Mouse (Mus musculus) frontal cortex, adult (tissue): ENCODE data around the gene Fam83e.

ENCODE experiments used
- ATAC-seq: cut with Nextera tagmentation; 2 replicates; pipeline ENCODE4 v1.9.2; 2017; ENCODE audit warnings: mild to moderate bottlenecking, moderate library complexity, mixed read lengths; ENCODE audit not compliant: low TSS enrichment

Gene Fam83e

GRCm38 (mm10) chr7:45702316-45702715, 18.7 kb upstream of the Fam83e start:
- ATAC-seq: no peak

- ATAC-seq: no peak
Observed at GRCm38 (mm10) chr7:45702809-45703520, 18.0 kb upstream of the Fam83e start.

GRCm38 (mm10) chr7:45703521-45704033, 17.4 kb upstream of the Fam83e start:
- no peak for ATAC-seq

- peak; percentile 28 for ATAC-seq
Observed at GRCm38 (mm10) chr7:45704046-45704559, 16.9 kb upstream of the Fam83e start.

- ATAC-seq: peak; percentile 42
Observed at GRCm38 (mm10) chr7:45704730-45705442, 16.1 kb upstream of the Fam83e start, which contains the start of gene Dbp. TSS of gene Dbp (plus strand) at chr7:45705088.

GRCm38 (mm10) chr7:45705443-45705864, 15.6 kb upstream of the Fam83e start:
- no peak for ATAC-seq

GRCm38 (mm10) chr7:45705873-45706281, 15.1 kb upstream of the Fam83e start:
- ATAC-seq: no peak

GRCm38 (mm10) chr7:45706721-45707241, 14.2 kb upstream of the Fam83e start:
- ATAC-seq: no peak

GRCm38 (mm10) chr7:45707375-45707967, 13.5 kb upstream of the Fam83e start:
- no peak for ATAC-seq

- no peak for ATAC-seq
Observed at GRCm38 (mm10) chr7:45708221-45708761, 12.7 kb upstream of the Fam83e start.

- no peak for ATAC-seq
Observed at GRCm38 (mm10) chr7:45709036-45709435, 12.0 kb upstream of the Fam83e start.

GRCm38 (mm10) chr7:45709677-45710355, 11.2 kb upstream of the Fam83e start:
- ATAC-seq: no peak

GRCm38 (mm10) chr7:45710477-45711191, 10.4 kb upstream of the Fam83e start:
- no peak for ATAC-seq

- ATAC-seq: no peak
Observed at GRCm38 (mm10) chr7:45711316-45712021, 9.5 kb upstream of the Fam83e start.

GRCm38 (mm10) chr7:45712022-45712757, 8.8 kb upstream of the Fam83e start:
- no peak for ATAC-seq

GRCm38 (mm10) chr7:45713396-45713795, 7.6 kb upstream of the Fam83e start:
- no peak for ATAC-seq

GRCm38 (mm10) chr7:45713881-45714520, 7.0 kb upstream of the Fam83e start:
- no peak for ATAC-seq

- no peak for ATAC-seq
Observed at GRCm38 (mm10) chr7:45714630-45715089, 6.4 kb upstream of the Fam83e start.
